Comparison of ENCODE assay signal across 8 mouse cellular contexts in the genomic region with DNA sequence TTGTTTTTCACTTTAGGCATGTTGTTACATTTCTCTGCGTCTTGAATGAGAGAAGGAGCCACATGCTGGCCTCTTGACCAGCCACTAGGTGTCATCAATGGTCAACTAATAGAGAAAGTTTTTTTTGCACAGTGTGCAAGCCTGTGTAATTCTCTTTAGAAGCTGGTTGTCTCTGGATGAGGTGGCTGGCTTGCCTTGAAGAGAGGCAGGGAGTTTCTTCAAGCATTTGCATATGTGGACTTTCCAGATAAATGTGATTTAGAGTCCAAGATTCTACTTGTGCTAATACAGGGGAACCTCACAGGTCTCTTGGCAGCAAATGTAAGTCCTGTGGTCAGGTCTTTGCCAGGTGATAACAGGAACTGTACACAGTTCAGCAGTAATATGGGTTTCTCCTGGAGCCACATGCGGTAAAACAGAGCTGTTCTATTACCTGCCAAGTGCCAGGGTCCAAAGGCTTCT.
DNase-seq lines count a peak whose midpoint lies in the region; ATAC-seq lines count a peak whose summit lies in the region.

No protein-coding gene starts in this region.

- H3K4me3 ChIP-seq in embryonic facial prominence, embryonic 11.5 days (ENCODE audit: low read depth, low read length): no peak overlapping the region
- no peak overlapping the region for H3K4me3 ChIP-seq in heart, embryonic 11.5 days (ENCODE audit: low read depth, low read length)
- no peak overlapping the region for H3K4me3 ChIP-seq in liver, embryonic 15.5 days (replicated peaks)
- no peak overlapping the region for H3K4me3 ChIP-seq in neural tube, embryonic 14.5 days (ENCODE audit: low read depth, low read length)

- no peak overlapping the region for H3K9ac ChIP-seq in embryonic facial prominence, embryonic 11.5 days (replicated peaks; ENCODE audit: low read length)
- H3K9ac ChIP-seq in heart, embryonic 11.5 days (ENCODE audit: low read depth, low read length): no peak overlapping the region
- H3K9ac ChIP-seq in liver, embryonic 15.5 days: no peak overlapping the region
- H3K9ac ChIP-seq in neural tube, embryonic 14.5 days (replicated peaks; ENCODE audit: low read depth, low read length): no peak overlapping the region

- H3K9me3 ChIP-seq in embryonic facial prominence, embryonic 11.5 days (replicated peaks; ENCODE audit: control insufficient read depth, low read length): no peaks in the 10 kb centered on the region
- H3K9me3 ChIP-seq in heart, embryonic 11.5 days (replicated peaks; ENCODE audit: control insufficient read depth, low read length): no peaks in the 10 kb centered on the region
- no peaks in the 10 kb centered on the region for H3K9me3 ChIP-seq in liver, embryonic 15.5 days (replicated peaks)
- H3K9me3 ChIP-seq in neural tube, embryonic 14.5 days (ENCODE audit: control insufficient read depth, low read length): no peaks in the 10 kb centered on the region

- H3K27me3 ChIP-seq in embryonic facial prominence, embryonic 11.5 days (ENCODE audit: control insufficient read depth, insufficient read depth, low read length): no peaks in the 10 kb centered on the region
- no peaks in the 10 kb centered on the region for H3K27me3 ChIP-seq in heart, embryonic 11.5 days (ENCODE audit: control insufficient read depth, insufficient read depth, low read length)
- no peaks in the 10 kb centered on the region for H3K27me3 ChIP-seq in liver, embryonic 15.5 days
- no peaks in the 10 kb centered on the region for H3K27me3 ChIP-seq in neural tube, embryonic 14.5 days (ENCODE audit: control insufficient read depth, insufficient read depth, low read length)

- WGBS in embryonic facial prominence, embryonic 11.5 days: 20% methylated on average over 2 of the region's 2 CpGs
- WGBS in heart, embryonic 11.5 days (ENCODE audit: insufficient replicate concordance): 27% methylated on average over 2 of the region's 2 CpGs
- 13% methylated on average over 2 of the region's 2 CpGs for WGBS in liver, embryonic 15.5 days (ENCODE audit: insufficient replicate concordance)
- 40% methylated on average over 2 of the region's 2 CpGs for WGBS in neural tube, embryonic 14.5 days

- no peaks in the 10 kb centered on the region for H3K36me3 ChIP-seq in embryonic facial prominence, embryonic 11.5 days (replicated peaks; ENCODE audit: control insufficient read depth, insufficient read depth, low read depth, low read length)
- H3K36me3 ChIP-seq in heart, embryonic 11.5 days (ENCODE audit: control insufficient read depth, insufficient read depth, low read length): no peaks in the 10 kb centered on the region
- no peaks in the 10 kb centered on the region for H3K36me3 ChIP-seq in liver, embryonic 15.5 days (replicated peaks)
- no peaks in the 10 kb centered on the region for H3K36me3 ChIP-seq in neural tube, embryonic 14.5 days (ENCODE audit: control insufficient read depth, insufficient read depth, low read length)

- 0 out of 2 replicates have a peak, but pooled peaks have one; percentile 68 for ATAC-seq in embryonic facial prominence, embryonic 11.5 days (replicated peaks; ENCODE audit: insufficient number of reproducible peaks, low FRiP score, low TSS enrichment, low read depth)
- 0 out of 2 replicates have a peak, but pooled peaks have one; percentile 46 for ATAC-seq in heart, embryonic 11.5 days (replicated peaks; ENCODE audit: insufficient number of reproducible peaks, low FRiP score, low TSS enrichment)
- ATAC-seq in liver, embryonic 15.5 days (ENCODE audit: insufficient read depth): 0 out of 2 replicates have a peak, but pooled peaks have one; percentile 59
- peak; percentile 91 for ATAC-seq in neural tube, embryonic 14.5 days (ENCODE audit: low read depth)

- no peaks in the 10 kb centered on the region for H3K4me1 ChIP-seq in embryonic facial prominence, embryonic 11.5 days (ENCODE audit: control insufficient read depth, insufficient read depth, low read length)
- peaks cover 30% of the 10 kb centered on the region for H3K4me1 ChIP-seq in heart, embryonic 11.5 days (ENCODE audit: control insufficient read depth, insufficient read depth, low read length)
- peaks cover 42% of the 10 kb centered on the region for H3K4me1 ChIP-seq in liver, embryonic 15.5 days (replicated peaks)
- H3K4me1 ChIP-seq in neural tube, embryonic 14.5 days (ENCODE audit: control insufficient read depth, insufficient read depth, low read length): no peaks in the 10 kb centered on the region

- H3K4me2 ChIP-seq in embryonic facial prominence, embryonic 11.5 days (ENCODE audit: low read depth, low read length): no peak overlapping the region
- H3K4me2 ChIP-seq in heart, embryonic 11.5 days: no peak overlapping the region
- H3K4me2 ChIP-seq in liver, embryonic 15.5 days: no peak overlapping the region
- H3K4me2 ChIP-seq in neural tube, embryonic 14.5 days (ENCODE audit: low read depth, low read length): no peak overlapping the region

- peak; percentile 44 to 88 for DNase-seq in adrenal gland, adult (ENCODE audit: inconsistent age in 2 of 2, low spot score in 1 of 2)
- DNase-seq in adrenal gland, adult 8-10 months: no peak
- peak; percentile 89 for DNase-seq in adipocyte (ENCODE audit: low spot score)
- DNase-seq in embryonic facial prominence, embryonic 11.5 days (ENCODE audit: low spot score): peak; percentile 67
- DNase-seq in kidney, adult 9 months: peak; percentile 83

- no peak overlapping the region for H3K27ac ChIP-seq in embryonic facial prominence, embryonic 11.5 days (replicated peaks; ENCODE audit: low read depth, low read length)
- H3K27ac ChIP-seq in heart, embryonic 11.5 days (ENCODE audit: low read depth, low read length): no peak overlapping the region
- H3K27ac ChIP-seq in liver, embryonic 15.5 days (replicated peaks): no peak overlapping the region
- H3K27ac ChIP-seq in neural tube, embryonic 14.5 days (ENCODE audit: low read depth, low read length): no peak overlapping the region
